Mouse (Mus musculus) retina, postnatal 1 day (tissue): Measurements from ENCODE around the gene Fancf.

Experiments used
- DNase-seq: peaks from one replicate; pipeline ENCODE4 v3.0.0-alpha.2; 2012

Gene Fancf

GRCm38 (mm10) chr7:51862097-51862492 is at the start of gene Fancf:
Gene Fancf (minus strand): TSS chr7:51862267.
- peak; percentile 98 for DNase-seq

GRCm38 (mm10) chr7:51899066-51899465 is 37.0 kb upstream of the Fancf start:
- no peak for DNase-seq

DNA sequence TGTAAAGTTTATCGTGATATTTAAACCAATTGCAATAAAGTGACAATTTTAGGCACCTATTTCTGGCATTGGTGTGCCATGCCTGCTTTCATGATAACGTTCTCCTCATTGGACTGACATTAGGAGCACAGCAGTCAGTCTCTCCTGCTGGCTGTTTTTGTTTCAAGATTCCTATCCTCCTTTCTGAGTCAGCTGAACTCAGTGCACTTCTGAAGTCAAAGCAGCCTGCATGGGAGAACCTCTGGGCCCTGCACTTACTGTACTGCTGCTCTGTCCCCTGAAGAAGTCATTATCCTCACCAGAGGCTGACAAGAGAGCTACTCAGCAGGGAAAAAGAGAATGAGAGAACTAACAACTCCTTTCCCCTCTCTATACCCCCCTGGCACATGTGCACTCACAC is 32.9 kb upstream of the Fancf start:
- no peak for DNase-seq

DNA sequence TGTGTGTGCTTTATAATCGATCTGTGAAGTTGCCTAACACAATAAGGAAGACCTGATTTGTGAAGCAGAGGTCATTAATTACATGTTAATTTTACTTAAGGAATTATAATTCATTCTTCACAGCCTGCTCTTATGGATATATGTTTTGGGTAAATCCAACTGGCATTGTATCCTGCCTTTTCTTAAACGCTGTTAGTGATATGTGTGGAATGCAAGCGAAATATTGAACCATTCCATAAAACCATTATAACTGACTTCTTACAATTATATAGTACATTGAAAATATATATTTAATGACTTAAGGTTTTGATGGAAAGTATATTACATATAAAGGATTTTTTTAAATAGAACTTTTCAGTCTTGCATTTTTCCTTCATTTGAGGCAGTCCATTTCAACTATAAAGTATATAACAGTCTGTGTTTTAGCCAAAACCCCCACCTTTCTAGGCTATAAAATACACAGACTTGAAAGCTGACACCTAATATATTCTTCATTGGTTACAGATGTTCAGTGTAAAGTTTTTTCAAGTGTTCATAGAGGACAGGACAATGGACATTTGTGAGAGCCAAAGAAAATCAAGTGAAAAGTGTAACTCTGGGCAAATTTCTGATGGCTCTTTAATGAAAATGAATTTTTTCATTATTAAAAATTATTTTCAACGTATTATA is 32.2 kb upstream of the Fancf start:
- DNase-seq = no peak

- DNase-seq = no peak
Observed at GRCm38 (mm10) chr7:51893008-51893407, 30.9 kb upstream of the Fancf start.

GRCm38 (mm10) chr7:51892224-51892965 is 30.3 kb upstream of the Fancf start:
- DNase-seq = no peak

- DNase-seq = no peak
Observed at GRCm38 (mm10) chr7:51889601-51890000, 27.5 kb upstream of the Fancf start.

DNA sequence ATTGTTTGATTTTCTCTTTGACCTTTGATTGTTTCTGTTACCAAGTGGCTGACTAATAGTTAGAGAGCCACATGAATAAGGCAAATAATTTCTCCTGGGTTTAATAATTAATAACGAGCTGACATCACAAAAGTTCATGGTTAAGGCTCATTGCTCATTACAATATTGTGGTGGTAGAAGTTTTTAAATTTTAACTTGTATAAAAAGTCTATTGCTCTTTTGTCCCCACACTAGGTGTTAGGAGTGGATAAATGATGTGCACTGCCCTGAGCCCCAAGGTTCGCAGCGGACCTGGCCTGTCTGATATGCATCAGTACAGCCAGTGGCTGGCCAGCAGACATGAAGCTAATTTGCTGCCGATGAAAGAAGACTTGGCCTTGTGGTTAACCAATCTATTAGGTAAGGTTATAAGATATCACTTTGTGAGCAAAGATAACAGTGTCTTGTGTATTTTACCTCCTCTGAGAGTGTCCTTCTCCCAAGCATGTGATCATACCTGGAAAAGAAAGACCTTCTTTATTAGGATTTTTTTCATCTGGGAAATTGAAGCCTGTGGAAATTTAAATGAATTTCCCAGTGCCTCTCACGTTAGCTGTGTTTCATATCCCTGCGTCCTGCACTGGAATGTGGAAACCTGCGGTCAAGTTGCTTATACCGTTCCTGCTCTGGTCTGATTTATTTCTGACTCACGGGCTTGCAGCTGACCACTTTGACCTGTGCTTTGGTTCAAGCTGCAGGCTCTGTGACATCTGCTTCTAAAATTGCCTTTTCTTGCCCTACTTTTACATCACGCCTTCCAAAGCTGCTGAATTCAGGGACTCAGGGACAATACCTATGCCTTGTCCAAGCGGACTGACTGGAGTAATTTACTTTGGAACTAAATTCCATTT is 25.9 kb upstream of the Fancf start:
- no peak for DNase-seq

DNA sequence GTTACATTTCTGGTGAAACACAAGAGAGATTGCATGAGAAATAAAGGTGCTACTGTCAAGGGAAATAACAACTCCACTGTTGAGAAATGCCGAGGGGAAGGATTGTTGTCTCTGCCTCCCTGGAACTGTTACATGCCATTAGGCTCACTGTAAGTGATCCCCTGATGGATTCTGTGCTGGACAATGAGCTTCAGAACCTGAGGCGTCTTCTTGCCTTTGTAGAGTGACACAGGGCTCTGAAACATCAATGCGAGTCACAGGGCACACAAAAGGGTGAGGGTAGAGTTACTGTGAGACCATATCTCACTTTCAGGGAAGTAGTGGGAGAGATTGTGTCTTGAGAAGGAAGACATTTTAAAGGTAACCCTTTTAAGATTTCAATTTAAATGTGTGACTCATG is 23.3 kb upstream of the Fancf start:
- DNase-seq = peak; percentile 37

- no peak for DNase-seq
Observed at GRCm38 (mm10) chr7:51880121-51880520, 18.1 kb upstream of the Fancf start.

GRCm38 (mm10) chr7:51879136-51879723 is 17.2 kb upstream of the Fancf start:
- peak; percentile 81 for DNase-seq

DNA sequence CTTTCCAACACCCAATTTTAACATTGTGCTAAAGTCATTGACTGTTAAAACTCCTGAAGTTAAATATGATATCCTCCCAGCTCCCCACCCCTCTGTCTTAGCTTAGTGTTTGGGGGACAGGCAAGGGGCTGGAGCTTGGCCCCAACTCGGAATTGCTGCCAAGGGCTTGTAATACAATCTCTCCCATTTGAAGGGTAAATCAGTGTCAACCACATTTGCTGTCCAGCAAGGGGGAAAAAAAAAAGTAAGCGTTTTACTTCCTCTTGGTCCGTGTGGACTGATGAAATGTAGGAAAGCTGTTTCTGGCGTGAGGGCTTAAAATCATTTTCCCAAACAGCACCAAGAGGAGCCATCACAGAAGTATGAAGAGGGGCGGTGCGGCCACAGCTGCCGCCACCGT is 16.7 kb upstream of the Fancf start:
- no peak for DNase-seq

DNA sequence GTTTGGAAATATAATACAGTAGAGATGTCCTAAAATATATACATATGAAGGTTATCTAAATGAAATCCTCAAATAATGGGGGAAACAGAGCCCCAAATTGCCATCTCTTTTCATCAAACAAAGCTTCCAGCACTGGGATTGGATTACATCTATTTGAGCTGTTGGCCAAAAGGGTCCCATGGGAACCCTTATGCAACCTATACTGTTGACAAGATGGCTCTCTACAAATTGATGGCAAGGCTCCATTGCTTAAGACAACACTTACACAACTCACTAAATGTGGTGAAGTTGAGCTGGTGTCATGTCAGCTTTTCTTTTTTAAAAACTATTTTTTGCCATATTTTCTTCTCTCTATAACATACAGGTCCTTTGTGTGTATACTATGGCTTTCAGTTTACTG is 14.2 kb upstream of the Fancf start:
- DNase-seq = no peak

- DNase-seq = no peak
Observed at GRCm38 (mm10) chr7:51872597-51872996, 10.5 kb upstream of the Fancf start.

GRCm38 (mm10) chr7:51872041-51872440 is 10.0 kb upstream of the Fancf start:
- no peak for DNase-seq

DNA sequence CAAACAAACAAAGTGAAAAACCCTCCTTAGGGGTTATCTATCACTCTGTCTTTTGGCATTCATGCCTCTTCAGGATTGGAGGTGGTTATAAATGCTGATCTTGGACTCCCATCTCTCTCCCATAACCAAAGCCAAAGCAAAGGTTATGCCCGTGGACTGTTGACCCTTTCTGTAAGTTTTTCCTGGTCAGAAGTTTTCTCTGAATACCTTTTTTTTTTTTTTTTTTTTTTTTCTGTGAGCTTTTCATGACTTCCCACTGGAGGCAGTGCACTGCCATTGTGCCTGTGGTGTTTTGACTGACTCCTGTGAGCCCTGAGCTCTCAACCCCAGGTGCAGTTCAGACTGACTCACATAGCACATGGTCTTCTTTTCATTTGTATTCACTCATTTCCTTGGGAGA is 5.9 kb upstream of the Fancf start:
- no peak for DNase-seq

DNA sequence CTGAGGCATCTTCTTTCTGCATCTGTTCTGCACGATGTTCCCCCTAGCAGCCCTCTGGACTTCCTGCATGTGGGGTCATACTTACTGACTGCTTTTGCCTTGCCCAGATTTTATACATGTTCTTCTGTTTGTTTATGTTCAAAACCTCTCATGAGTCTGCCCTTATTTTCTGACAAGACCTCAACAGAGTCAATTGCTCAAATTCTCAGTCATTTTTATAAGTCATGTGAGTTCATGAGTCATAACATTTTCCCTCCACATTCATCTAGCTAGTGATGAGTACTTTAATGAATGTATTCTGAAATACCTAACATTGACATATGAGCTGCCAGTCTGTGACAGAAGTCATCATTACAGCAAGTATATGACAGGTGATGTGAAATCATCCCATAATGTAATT is 3.3 kb upstream of the Fancf start:
- no peak for DNase-seq

DNA sequence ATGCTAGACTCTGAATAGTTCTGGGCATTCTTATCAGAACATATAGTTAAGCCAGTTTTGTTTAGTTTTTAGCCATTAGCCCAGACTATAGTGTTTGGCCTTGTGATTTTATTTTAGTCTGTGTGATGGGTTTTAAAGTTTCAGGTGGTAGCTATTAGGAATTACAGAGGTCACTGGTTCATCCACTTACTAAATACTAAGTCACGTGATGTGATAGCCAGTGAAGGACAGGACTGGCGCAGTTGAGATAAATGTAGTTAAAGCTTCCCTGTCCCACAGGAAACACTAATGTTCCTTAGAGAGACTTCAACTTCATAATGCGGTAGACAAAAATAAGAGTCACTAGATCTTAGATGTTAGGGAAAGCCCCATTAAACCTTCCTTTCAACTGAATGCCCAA is 775 bp upstream of the Fancf start:
- no peak for DNase-seq

DNA sequence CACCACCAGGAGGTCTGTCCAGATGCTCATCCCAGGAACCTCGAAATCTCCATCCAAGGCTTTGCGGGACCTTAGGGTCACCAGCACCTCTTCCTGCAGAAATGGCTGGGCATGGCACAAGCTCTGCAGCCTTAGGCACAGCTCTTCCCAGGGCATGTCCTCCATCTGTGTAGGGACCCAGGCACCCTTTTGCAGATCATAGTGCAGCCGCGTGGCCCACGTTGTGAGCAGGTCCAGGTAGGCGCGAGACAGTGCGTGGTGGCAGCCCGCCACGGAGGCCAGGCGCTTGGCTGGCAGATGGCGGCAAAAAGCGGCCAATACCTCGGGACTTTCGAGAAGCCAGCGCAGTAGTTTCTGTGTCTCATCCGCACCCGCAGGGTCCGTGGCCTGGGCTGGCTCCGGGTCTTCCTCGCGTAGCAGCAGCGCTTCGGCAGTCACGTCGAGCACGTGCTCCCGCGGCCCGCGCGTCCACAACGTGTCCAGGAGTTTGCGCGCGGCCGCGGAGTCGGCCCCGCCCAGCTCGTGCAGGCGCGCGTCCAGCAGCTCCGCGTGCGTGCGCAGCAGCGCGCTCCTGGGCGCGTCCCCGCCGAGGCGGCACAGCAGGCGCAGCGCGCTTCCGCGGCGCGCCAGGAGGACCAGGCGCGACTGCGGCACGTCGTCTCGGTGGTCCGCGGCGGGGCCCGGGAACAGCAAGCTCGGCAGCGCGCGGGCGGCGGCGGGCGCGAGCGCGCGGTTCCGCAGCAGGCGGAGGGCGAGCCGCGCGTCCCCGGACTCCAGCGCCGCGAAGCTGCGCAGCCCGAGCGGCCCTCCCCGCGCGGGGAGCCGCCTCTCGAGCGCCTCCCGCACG is 594 bp downstream of the Fancf start, which contains the start of gene Gas2:
Gas2 (plus strand) TSS at position 766 of the 847 bp plus-strand sequence.
- peak; percentile 92 for DNase-seq

DNA sequence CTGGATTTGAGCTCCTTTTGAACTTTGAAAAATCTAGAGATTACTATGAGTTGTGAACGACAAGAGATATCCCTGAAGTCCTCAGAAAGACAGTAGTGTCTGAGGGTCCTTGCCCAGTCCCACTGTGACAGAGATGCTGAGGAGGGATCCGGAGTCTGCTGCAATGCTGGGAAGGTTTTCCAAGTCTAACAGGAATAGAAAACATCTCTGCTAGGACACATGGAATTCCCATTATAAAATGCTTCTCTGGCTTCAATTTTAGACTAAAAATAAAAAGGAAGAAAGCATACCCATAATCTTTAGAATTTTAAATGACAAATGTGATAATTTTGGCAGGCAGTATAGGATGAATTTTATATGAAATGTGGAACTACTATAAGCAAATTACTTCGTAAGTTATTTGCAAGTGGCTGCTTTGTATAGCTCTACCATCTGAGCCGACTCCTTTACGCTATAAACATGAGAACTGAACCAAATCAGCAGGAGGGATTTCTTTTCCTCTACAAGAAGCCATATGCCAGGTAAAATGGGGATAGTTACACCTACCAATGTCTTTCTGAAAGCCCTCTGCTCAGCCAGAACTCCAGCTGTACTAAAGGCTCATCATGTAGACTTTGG is 10.1 kb downstream of the Fancf start:
- no peak for DNase-seq

DNA sequence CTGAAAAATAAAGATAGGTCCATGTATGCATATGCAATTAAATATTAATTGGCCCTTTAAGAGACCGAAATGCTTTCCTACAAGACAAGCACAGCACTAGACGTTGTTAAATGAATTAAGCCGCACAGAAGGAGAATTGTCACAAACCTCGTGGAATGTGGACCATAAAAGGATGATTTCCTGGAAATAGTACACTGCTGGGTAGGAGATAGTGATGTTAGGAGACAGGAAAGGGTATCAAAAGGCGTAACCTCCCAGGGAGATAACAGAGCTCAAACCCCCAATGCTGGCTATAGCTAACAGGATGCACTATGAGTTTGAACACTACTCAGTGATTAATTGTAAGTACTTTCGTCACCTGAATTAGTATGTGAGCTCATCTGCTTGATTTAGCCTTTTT is 11.2 kb downstream of the Fancf start:
- no peak for DNase-seq

DNA sequence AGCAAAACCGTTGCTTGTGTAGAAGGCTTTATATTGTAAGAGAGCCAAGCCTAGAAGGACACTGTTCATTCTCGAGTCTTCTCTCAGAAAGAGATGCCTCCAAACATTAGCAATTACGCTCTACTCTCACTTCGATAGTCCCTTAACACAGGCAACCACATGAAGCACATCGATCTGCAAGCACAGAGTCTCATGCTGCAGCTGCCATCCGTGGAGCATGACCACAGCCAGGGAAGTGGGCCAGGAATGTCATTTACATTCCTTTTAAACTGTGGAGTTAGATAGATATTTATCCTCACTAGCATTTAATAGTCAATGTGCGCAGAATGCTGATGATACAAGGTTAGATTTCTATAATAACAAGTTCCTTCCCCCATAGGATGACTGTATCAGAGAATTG is 21.6 kb downstream of the Fancf start:
- no peak for DNase-seq
